In genomic region chr12:55610812-55611211, GRCm38 (mm10) we compare ENCODE assay signal across 29 mouse cellular contexts. TPM values are rescaled to one million over a fixed set of nuclear protein-coding genes. Genes with fewer than 3 reads are reported as not detected.
"Had no signal": no experiment of that assay in that cellular context is flagged by ENCODE, and none has a peak within 500 bp of the region (broad histone marks: within the 10 kb centered on the region; RNA-seq: fewer than 3 reads in every experiment).

No protein-coding gene starts in this region.

- H3K4me2 ChIP-seq: limb, embryonic 13.5 days; lung, embryonic 14.5 days; midbrain, embryonic 12.5 days; neural tube, embryonic 13.5 days had no signal

- H3K9ac ChIP-seq: limb, embryonic 13.5 days; lung, embryonic 14.5 days; midbrain, embryonic 12.5 days; neural tube, embryonic 13.5 days had no signal

- ATAC-seq: intestine, postnatal 0 days; lung, postnatal 0 days; midbrain, embryonic 16.5 days had no signal

- DNase-seq: kidney, adult 2 months; kidney, postnatal 25 days; layer of hippocampus, adult 9-11 months; lung, embryonic 14.5 days; retina, postnatal 1 day; right cerebral cortex, postnatal 25 days; thymus, adult 2 months; thymus, postnatal 14 days had no signal

- H3K27me3 ChIP-seq: limb, embryonic 13.5 days; megakaryocyte, embryonic 14.5 days; midbrain, embryonic 12.5 days; neural tube, embryonic 13.5 days had no signal

- H3K9me3 ChIP-seq: limb, embryonic 10.5 days; limb, embryonic 13.5 days; megakaryocyte, embryonic 14.5 days; midbrain, embryonic 12.5 days; neural tube, embryonic 13.5 days had no signal

- H3K4me3 ChIP-seq: layer of hippocampus, adult 2 months; limb, embryonic 10.5 days; limb, embryonic 13.5 days; megakaryocyte, embryonic 14.5 days; midbrain, embryonic 12.5 days; myocyte; neural tube, embryonic 13.5 days had no signal

- H3K4me1 ChIP-seq: limb, embryonic 13.5 days; neural tube, embryonic 13.5 days had no signal

- H3K27ac ChIP-seq: kidney, postnatal 0 days; layer of hippocampus, adult 2 months; limb, embryonic 10.5 days; limb, embryonic 13.5 days; macrophage; midbrain, embryonic 12.5 days; neural tube, embryonic 13.5 days; stomach, postnatal 0 days had no signal

- H3K36me3 ChIP-seq: limb, embryonic 10.5 days; limb, embryonic 13.5 days; midbrain, embryonic 12.5 days; neural tube, embryonic 13.5 days had no signal

RNA-seq across cellular contexts. Expression of gene Insm2, which starts 11.6 kb away (rescaled TPM):
- total RNA-seq: liver, adult 2 months; monocyte, adult 5-6 weeks had no signal
- polyA plus RNA-seq: large intestine, adult 2 months; liver, adult 2 months; macrophage; myocyte had no signal

RNA-seq across cellular contexts. Expression of gene Aldoart2, which starts 45.8 kb away (rescaled TPM):
- total RNA-seq: layer of hippocampus, adult 2 months; left cerebral cortex, postnatal 25 days; liver, adult 2 months; monocyte, adult 5-6 weeks; neutrophil, adult 5-6 weeks had no signal
- polyA plus RNA-seq: intestine, embryonic 14.5 days; kidney, embryonic 14.5 days; kidney, postnatal 0 days; limb, embryonic 10.5 days; limb, embryonic 13.5 days; liver, adult 2 months; lung, embryonic 14.5 days; lung, postnatal 0 days; macrophage; midbrain, embryonic 12.5 days; midbrain, embryonic 16.5 days; stomach, embryonic 14.5 days; stomach, postnatal 0 days had no signal
